Mouse (Mus musculus): Measurements from ENCODE around the gene Grid1. TPM values are rescaled to one million over a fixed set of nuclear protein-coding genes. Genes with fewer than 3 reads are reported as not detected.

Gene Grid1
- polyA plus RNA-seq, 1 experiment from 2014 or later: 1.1 TPM

DNA sequence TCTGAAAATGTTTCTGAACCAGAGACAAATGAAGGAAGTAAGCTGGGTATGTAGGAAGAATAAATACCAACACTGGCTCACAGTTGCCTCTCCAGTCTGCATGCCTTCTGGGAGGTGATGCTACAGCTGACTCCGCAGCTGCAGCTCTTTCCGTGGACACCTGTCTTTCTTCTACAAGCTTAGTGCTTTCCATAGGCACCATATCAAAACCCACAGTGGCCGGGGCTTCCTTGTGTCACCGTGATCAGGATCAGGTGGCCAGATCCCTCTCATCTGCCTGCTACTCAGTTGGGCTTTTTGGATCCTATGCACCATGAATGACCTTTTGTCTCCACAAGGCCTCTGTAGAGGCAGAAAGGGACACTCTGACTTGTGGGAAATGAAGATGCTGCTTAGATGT lies 272.7 kb downstream of the Grid1 start:
- Histone ChIP-seq H3K4me3 (ENCODE audit: low read depth, low read length) (no peak overlapping the region), H3K27ac (ENCODE audit: low read depth, low read length) (no peak overlapping the region), H3K9me3 (replicated peaks; ENCODE audit: control insufficient read depth, low read length) (no peaks in the 10 kb centered on the region), H3K27me3 (replicated peaks; ENCODE audit: control insufficient read depth, insufficient read depth, low read length) (no peaks in the 10 kb centered on the region), H3K36me3 (ENCODE audit: control insufficient read depth, insufficient read depth, low read length) (no peaks in the 10 kb centered on the region), H3K4me2 (ENCODE audit: low read length) (no peak overlapping the region), H3K4me1 (ENCODE audit: control insufficient read depth, insufficient read depth, low read length) (peaks cover 13% of the 10 kb centered on the region), H3K9ac (ENCODE audit: low read length) (no peak overlapping the region)
- DNase-seq (ENCODE audit: low spot score) (no peak), ATAC-seq (no peak)
- WGBS: 94% methylated on average over 4 of the region's 4 CpGs

DNA sequence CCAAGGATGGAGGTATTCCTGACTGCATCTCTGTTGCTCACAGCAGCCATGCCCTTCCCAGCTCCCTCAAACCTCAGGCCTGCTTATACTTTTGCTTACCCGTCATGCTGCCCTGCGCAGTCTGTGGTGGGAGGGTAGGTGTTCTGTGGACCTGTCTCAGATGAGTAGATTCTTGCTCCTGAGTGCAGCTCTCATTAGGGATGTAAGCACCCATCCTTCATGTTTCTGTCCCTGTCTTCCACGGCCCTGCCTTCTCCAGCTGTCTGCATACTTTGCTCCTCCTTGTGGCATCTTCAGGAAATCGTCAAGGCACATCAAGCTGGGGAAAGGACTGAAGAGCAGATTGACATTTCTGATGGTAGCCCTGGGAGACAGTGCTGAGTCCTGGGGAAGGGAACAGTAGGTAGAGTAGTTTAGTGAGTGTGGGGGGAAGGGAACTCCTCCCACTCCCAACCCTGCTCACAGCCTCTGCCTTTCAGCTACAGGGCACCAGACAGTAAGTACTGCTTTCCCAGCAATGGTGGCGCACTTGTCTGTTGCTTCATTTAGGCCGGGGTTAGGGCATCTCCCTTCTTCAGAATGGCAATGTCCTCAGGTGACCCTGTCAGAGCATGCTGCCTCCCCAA lies 273.8 kb downstream of the Grid1 start:
- no peak overlapping the region for H3K27ac ChIP-seq (ENCODE audit: low read depth, low read length)
- H3K36me3 ChIP-seq (ENCODE audit: control insufficient read depth, insufficient read depth, low read length): no peaks in the 10 kb centered on the region
- 74% methylated on average over 6 of the region's 6 CpGs for WGBS
- H3K4me1 ChIP-seq (ENCODE audit: control insufficient read depth, insufficient read depth, low read length): peaks cover 13% of the 10 kb centered on the region
- H3K9ac ChIP-seq (ENCODE audit: low read length): no peak overlapping the region
- H3K9me3 ChIP-seq (replicated peaks; ENCODE audit: control insufficient read depth, low read length): no peaks in the 10 kb centered on the region
- H3K4me2 ChIP-seq (ENCODE audit: low read length): no peak overlapping the region
- no peaks in the 10 kb centered on the region for H3K27me3 ChIP-seq (replicated peaks; ENCODE audit: control insufficient read depth, insufficient read depth, low read length)
- DNase-seq (ENCODE audit: low spot score) (no peak), ATAC-seq (0 out of 2 replicates have a peak, but pooled peaks have one; percentile 11)
- no peak overlapping the region for H3K4me3 ChIP-seq (ENCODE audit: low read depth, low read length)

DNA sequence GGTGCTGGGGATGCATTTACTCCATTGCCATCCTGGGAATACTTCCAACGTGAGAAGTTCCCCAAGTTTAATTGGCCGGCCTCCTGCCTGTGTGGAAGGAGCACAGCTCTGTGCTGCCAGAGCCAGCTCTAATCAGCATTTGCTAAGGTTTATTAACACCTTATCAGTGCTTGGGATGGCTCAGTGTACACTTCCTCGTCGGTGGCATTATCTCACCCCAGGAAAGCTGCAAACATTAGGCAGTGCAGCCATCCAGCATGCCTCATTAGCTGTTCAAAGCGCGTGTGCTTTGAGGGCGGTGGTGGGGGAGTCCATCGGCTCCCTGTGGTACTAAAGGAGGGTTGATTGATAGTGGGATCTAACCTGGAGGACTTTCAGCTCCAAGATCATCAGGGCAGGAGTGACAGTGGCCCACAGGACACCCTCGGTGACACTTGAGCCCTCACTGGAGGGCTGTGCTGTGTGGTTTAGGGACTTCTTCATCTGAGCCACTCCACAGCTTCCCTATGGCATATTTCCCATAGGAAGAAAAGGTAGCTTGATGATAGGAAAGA lies 275.7 kb downstream of the Grid1 start:
- DNase-seq (ENCODE audit: low spot score) (peak; percentile 65), ATAC-seq (peak; percentile 85; the same call in 1 of the 2 replicates)
- Histone ChIP-seq H3K9me3 (replicated peaks; ENCODE audit: control insufficient read depth, low read length) (no peaks in the 10 kb centered on the region), H3K27me3 (replicated peaks; ENCODE audit: control insufficient read depth, insufficient read depth, low read length) (no peaks in the 10 kb centered on the region), H3K9ac (ENCODE audit: low read length) (no peak overlapping the region), H3K4me1 (ENCODE audit: control insufficient read depth, insufficient read depth, low read length) (peaks cover 13% of the 10 kb centered on the region), H3K27ac (ENCODE audit: low read depth, low read length) (no peak overlapping the region), H3K4me3 (ENCODE audit: low read depth, low read length) (no peak overlapping the region), H3K36me3 (ENCODE audit: control insufficient read depth, insufficient read depth, low read length) (no peaks in the 10 kb centered on the region), H3K4me2 (ENCODE audit: low read length) (no peak overlapping the region)
- WGBS: 13% methylated on average over 9 of the region's 9 CpGs

GRCm38 (mm10) chr14:35096085-35096484 lies 276.2 kb downstream of the Grid1 start:
- WGBS: 22% methylated on average over 4 of the region's 4 CpGs
- DNase-seq (ENCODE audit: low spot score) (peak; percentile 41), ATAC-seq (peak; percentile 1; the same call in 1 of the 2 replicates)
- Histone ChIP-seq H3K36me3 (ENCODE audit: control insufficient read depth, insufficient read depth, low read length) (no peaks in the 10 kb centered on the region), H3K27ac (ENCODE audit: low read depth, low read length) (no peak overlapping the region), H3K27me3 (replicated peaks; ENCODE audit: control insufficient read depth, insufficient read depth, low read length) (no peaks in the 10 kb centered on the region), H3K4me1 (ENCODE audit: control insufficient read depth, insufficient read depth, low read length) (peaks cover 13% of the 10 kb centered on the region), H3K4me3 (ENCODE audit: low read depth, low read length) (no peak overlapping the region), H3K9ac (ENCODE audit: low read length) (no peak overlapping the region), H3K9me3 (replicated peaks; ENCODE audit: control insufficient read depth, low read length) (no peaks in the 10 kb centered on the region), H3K4me2 (ENCODE audit: low read length) (no peak overlapping the region)

GRCm38 (mm10) chr14:35097166-35097565 lies 277.3 kb downstream of the Grid1 start:
- Histone ChIP-seq H3K27ac (ENCODE audit: low read depth, low read length) (no peak overlapping the region), H3K27me3 (replicated peaks; ENCODE audit: control insufficient read depth, insufficient read depth, low read length) (no peaks in the 10 kb centered on the region), H3K9me3 (replicated peaks; ENCODE audit: control insufficient read depth, low read length) (no peaks in the 10 kb centered on the region), H3K36me3 (ENCODE audit: control insufficient read depth, insufficient read depth, low read length) (no peaks in the 10 kb centered on the region), H3K4me2 (ENCODE audit: low read length) (no peak overlapping the region), H3K4me3 (ENCODE audit: low read depth, low read length) (no peak overlapping the region), H3K9ac (ENCODE audit: low read length) (no peak overlapping the region), H3K4me1 (ENCODE audit: control insufficient read depth, insufficient read depth, low read length) (peaks cover 13% of the 10 kb centered on the region)
- WGBS: 84% methylated on average over 5 of the region's 5 CpGs
- DNase-seq (ENCODE audit: low spot score) (no peak), ATAC-seq (no peak)

- ATAC-seq: no peak
- H3K4me2 ChIP-seq (ENCODE audit: low read length): no peak overlapping the region
- 87% methylated on average over 5 of the region's 5 CpGs for WGBS
Measured at GRCm38 (mm10) chr14:35103639-35104210, 283.8 kb downstream of the Grid1 start.

GRCm38 (mm10) chr14:35107596-35107995 lies 287.7 kb downstream of the Grid1 start:
- Histone ChIP-seq H3K36me3 (ENCODE audit: control insufficient read depth, insufficient read depth, low read length) (no peaks in the 10 kb centered on the region), H3K4me3 (ENCODE audit: low read depth, low read length) (no peak overlapping the region), H3K4me2 (ENCODE audit: low read length) (no peak overlapping the region), H3K27me3 (replicated peaks; ENCODE audit: control insufficient read depth, insufficient read depth, low read length) (no peaks in the 10 kb centered on the region), H3K9ac (ENCODE audit: low read length) (no peak overlapping the region), H3K9me3 (replicated peaks; ENCODE audit: control insufficient read depth, low read length) (no peaks in the 10 kb centered on the region), H3K27ac (ENCODE audit: low read depth, low read length) (no peak overlapping the region), H3K4me1 (ENCODE audit: control insufficient read depth, insufficient read depth, low read length) (peaks cover 5% of the 10 kb centered on the region; the same call in 1 of the 2 replicates)
- 85% methylated on average over 3 of the region's 3 CpGs for WGBS
- no peak for ATAC-seq
- no peak for DNase-seq (ENCODE audit: low spot score)

More at GRCm38 (mm10) chr14:35103639-35104210, 283.8 kb downstream of the Grid1 start:
- Histone ChIP-seq H3K9me3 (replicated peaks; ENCODE audit: control insufficient read depth, low read length) (no peaks in the 10 kb centered on the region), H3K4me3 (ENCODE audit: low read depth, low read length) (no peak overlapping the region), H3K36me3 (ENCODE audit: control insufficient read depth, insufficient read depth, low read length) (no peaks in the 10 kb centered on the region), H3K27ac (ENCODE audit: low read depth, low read length) (no peak overlapping the region), H3K4me1 (ENCODE audit: control insufficient read depth, insufficient read depth, low read length) (no peaks in the 10 kb centered on the region), H3K27me3 (replicated peaks; ENCODE audit: control insufficient read depth, insufficient read depth, low read length) (no peaks in the 10 kb centered on the region), H3K9ac (ENCODE audit: low read length) (no peak overlapping the region)
- DNase-seq (ENCODE audit: low spot score): no peak

- Histone ChIP-seq H3K36me3 (ENCODE audit: control insufficient read depth, insufficient read depth, low read length) (no peaks in the 10 kb centered on the region), H3K9ac (ENCODE audit: low read length) (no peak overlapping the region), H3K27me3 (replicated peaks; ENCODE audit: control insufficient read depth, insufficient read depth, low read length) (peaks cover 3% of the 10 kb centered on the region; the same call in 1 of the 2 replicates), H3K9me3 (replicated peaks; ENCODE audit: control insufficient read depth, low read length) (no peaks in the 10 kb centered on the region), H3K4me2 (ENCODE audit: low read length) (no peak overlapping the region), H3K4me3 (ENCODE audit: low read depth, low read length) (no peak overlapping the region), H3K27ac (ENCODE audit: low read depth, low read length) (no peak overlapping the region), H3K4me1 (ENCODE audit: control insufficient read depth, insufficient read depth, low read length) (peaks cover 5% of the 10 kb centered on the region; the same call in 1 of the 2 replicates)
- ATAC-seq (peak; percentile 24; the same call in 1 of the 2 replicates), DNase-seq (ENCODE audit: low spot score) (peak; percentile 73)
- 34% methylated on average over 1 of the region's 1 CpGs for WGBS
Measured at GRCm38 (mm10) chr14:35110928-35111327, 291.0 kb downstream of the Grid1 start.

Measured in forebrain, embryonic 14.5 days (tissue).